Mouse (Mus musculus) sigmoid colon, adult 10 weeks (tissue): ENCODE data around the gene Slc25a22. TPM values are rescaled to one million over a fixed set of nuclear protein-coding genes. Genes with fewer than 3 reads are reported as not detected.

ENCODE experiments used
- polyA plus RNA-seq: library from polyadenylated mRNA; stranded (reverse); fragments of 350-450 nt; fragmentation: Illumina TruSeq; extraction: RNeasy Lipid Tissue Mini Kit (QIAGEN cat#74804); gene quantifications from one replicate; pipeline ENCODE4 v1.2.3, GENCODE M21; 2014; ENCODE audit warnings: low read depth, low replicate concordance

Gene Slc25a22
- 1.7 TPM for polyA plus RNA-seq

DNA sequence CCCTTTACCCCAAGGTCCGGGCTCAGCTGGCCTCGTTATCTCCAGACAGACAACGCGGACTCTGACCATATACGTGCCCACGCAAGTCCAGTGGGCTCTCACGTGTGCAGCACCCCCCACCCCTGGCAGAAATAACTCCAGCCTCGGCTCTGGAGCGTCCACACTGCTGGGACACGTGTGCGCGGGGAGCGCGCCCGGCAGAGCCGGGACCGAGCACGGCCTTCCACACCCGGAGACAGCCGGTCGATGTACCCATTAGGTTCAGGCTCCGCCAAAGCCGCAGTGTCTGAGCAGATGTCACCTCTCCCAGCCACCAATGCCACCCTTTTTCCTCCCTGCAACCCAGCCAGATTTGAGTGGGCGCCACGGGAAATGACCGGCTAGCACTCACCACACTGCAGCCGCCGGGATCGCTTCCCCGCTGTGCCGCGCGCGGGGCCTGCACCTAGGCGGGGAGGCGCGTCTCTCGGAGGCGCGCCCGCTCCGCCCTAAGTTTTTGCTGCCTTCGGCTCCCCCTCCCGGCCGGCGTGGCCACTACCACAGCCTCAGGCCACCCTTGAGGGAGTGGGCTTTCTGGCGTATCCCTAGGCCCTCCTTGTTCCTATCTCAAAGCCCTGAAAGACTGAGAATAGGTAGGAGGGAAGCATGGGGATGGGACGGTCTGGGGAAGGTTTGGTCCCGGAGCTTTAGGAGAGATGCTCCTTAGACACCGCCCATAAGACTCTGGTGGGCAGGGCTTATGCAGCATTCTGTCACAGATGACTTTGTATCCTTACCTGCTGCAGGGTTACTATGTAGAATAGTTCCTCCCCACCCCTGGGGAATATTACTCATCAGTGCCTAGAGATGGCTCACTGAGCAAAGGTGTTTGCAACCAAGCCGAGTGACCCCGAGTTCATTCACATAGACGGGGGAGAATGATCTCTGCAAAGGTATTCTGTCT is at the start of gene Slc25a22:
TSS of gene Slc25a22 (minus strand) at position 715 of the 943 bp plus-strand sequence.

DNA sequence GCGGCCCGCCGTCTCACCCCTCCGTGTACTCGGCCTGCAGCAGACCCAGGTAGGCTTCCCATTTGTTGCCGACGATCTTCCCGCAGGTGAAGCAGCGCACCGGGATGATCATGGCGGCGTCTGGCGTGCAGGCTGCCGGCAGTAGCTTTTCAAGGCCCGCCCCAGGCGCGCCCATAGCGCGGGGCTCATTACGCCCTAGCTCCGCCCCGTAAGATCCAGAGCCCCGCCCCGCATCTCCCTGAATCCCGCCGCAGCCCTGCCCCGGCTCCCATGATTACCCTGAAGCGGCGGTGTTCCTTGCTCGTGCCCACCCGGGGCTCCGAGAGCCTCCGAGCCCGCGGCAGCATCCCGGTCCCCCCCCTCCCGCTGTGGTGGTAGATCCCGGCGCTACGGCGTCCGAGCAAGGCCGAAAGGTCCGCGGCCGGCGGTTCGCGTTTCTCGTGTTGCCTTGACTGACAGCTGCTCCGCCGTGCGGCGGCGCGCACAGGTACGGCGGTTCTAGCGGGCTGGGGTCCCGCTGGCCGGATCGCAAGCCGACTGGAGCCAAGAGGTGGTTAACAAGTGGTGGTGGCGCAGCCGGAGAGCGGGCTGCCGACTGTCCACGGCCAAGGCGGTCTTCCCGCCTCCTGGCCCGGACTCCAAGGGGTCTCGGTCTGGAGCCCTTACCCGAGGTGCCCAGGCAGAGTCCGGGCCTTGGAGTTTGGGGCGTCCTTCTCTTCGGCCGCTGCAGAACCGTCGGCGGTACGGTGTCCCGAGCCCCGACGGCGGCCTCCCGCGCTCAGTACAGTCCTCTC is 37.5 kb upstream of the Slc25a22 start, which contains the start of the genes Polr2l and Tspan4:
TSS of gene Polr2l (minus strand) at position 122 of the 794 bp plus-strand sequence.
TSS of gene Tspan4 (plus strand) at position 230 of the 794 bp plus-strand sequence.

DNA sequence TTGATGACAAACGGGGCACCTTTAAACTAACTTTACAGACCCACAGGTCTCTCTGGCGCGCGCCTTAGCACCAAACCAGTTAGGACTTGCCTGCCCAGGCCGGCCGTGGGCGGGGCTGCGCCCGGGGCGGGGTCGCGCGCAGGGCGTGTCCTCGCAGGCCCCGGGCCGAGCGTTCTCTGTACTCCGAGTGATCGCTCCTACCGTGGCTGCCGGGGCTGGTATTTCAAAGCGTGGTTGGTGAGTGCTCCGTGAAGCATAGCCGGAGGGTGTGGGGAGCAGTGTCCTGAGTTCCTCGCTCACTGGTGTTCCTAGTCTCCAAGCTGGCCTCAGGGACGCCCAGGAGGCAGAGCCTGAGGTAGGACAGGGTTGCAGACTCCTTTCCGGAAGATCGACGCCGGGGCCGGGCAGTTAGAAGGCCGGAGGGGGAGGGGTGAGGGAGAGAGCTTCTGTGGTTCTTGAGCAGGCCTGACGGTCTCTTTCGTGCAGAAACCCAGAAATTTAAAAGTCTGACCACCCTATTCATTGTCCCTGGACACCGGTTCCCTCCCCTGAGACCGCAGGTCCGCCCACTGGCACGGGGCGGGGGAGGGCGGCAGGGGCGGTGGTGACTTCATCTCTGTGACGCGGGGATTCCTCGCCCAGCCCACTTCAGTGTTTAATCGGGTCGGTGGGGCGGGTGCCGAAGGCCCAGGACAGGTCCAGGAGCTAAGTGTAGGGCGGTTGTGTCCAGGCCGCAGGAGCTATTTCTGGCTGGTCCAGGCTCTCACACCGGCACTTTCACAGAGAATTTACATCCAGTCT is 29.7 kb upstream of the Slc25a22 start, which contains the start of gene Cd151:
TSS of gene Cd151 (plus strand) at position 163 of the 801 bp plus-strand sequence.

DNA sequence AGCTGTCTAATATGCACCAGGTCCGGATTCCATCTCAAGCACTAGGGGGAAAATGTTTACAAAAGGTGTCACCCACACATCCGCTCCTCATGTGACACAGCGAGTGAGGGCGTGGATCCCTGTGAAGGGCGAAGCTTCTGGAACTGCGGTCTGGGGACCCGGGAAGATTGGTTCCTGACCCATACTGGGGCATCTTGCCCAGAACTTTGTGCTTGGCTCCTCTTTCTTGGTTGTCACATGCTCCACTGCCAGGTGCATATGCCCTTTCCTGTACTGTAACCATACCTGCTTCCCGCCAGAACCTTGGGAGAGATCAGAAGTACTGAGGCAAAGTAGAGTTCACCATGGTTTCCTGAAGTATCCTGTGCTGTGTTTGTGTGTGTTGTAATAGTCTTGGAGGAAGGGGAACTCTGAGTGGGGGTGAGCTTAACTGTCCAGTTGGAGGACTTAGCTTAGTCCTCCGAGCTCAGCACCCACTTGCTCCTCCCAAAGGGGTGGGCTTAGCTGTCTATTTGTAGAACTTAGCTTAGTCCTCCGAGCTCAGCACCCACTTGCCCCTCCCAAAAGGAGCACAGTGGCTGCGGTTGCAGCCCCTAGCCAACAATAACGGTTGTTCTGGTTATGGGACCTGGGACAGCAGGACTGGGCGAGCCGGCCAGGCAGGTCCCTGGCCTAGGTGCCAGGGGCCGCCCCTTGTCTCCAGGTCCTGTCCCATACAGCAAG is 22.9 kb upstream of the Slc25a22 start, which contains the start of gene Cracr2b:
TSS of gene Cracr2b (plus strand) at position 704 of the 723 bp plus-strand sequence.

DNA sequence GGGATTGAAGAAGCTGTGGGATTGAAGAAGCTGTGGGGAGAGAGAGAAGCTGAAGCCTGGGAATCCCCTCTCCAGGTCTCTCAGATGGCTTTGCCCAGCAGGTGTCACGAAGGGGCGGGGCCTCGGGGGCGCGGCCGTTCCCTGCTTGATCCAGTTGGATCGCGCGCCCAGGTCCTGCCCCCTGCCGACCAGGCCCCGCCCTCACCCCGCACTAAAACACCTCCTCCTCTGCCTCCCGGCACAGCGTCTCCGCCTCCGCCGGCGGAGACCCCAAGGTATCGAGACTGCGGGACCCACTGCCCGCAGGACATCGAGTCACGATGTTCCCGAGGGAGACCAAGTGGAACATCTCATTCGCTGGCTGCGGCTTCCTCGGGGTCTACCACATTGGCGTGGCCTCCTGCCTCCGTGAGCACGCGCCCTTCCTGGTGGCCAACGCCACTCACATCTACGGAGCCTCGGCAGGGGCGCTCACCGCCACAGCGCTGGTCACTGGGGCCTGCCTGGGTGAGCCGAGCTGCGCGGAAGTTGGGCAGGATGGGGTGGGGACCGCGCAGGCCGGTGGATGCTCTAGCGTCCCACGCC is 17.4 kb upstream of the Slc25a22 start, which contains the start of gene Pnpla2:
TSS of gene Pnpla2 (plus strand) at position 232 of the 585 bp plus-strand sequence.

DNA sequence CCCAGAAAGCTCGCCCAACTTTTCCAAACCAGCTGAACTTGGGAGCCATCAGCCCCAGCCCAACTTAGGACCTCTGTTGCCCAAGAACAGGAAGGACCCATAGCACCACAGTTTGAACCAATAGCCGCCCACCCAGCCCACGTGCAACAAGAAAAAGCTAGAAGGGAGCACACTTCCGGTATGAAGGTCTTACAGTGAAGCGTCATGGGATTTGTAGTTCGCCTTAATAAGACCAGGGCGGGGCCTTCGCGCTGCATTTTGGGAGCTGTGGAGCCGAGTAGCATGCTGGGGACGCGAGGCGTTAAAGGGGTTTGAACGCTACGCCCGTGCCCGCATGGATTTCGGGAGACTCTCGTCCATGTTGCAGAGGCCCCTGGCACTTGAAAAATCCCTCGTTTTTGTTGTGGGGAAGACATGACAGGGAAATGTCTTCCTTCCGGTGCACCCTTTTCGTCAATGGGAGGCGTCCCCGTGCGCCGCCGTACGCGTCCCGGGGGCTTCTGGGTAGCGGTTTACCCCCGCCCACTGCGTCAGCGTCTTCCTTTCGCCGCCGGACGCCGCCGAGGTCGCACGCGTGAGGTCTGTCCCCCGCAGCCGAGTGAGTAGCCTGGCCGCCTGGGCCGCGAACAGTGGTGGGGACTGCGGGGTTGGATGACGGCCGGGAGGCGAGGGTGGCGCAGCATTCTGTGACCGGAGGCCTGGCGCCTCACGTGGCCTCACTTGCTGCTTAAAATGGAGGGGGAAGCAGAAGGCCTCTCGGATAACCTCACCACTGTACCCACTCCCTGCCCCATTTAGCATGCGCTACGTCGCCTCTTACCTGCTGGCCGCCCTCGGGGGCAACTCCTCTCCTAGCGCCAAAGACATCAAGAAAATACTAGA is 9.7 kb upstream of the Slc25a22 start, which contains the start of gene Rplp2:
TSS of gene Rplp2 (plus strand) at position 261 of the 882 bp plus-strand sequence.

DNA sequence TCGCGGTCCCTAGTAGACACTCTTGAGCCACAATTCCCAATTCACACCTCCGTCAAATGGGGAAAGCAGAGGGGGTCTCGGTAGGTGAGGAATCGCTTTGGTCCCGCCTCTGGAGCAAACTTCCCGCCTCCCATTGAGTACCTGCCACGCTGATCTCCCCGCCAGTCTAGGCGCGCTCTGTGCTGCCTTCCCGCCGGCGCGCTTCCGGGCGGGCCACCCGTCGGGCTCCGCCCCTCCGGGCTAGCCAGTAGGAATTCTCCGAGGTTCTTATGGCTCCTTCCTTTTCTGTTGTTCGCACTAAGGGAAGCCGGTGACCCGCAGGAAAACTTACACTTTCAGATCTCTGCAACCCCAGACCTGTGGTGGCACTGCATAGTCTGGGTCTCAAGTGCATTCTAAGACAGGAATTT is 6.1 kb upstream of the Slc25a22 start, which contains the start of gene Pidd1:
TSS of gene Pidd1 (minus strand) at position 198 of the 410 bp plus-strand sequence.

DNA sequence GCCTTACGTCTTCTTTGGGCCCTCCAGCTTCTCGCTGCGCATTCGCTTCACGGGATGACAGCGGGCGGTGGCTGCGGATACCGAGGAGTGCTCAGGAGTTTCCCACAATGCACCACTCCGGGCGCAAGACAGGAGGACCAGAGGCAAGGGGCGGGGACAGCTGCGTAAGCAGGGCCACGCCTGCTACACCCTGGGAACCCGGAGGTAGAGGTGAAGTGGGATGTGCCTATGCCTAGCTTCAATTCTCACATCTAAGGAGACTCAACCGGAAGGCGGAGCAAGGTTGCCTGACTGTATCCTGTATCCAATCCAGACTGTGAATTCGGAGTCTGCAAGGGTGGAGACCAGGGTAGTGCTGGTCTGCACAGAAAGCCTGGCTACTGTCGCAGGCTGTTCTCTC is 8.4 kb downstream of the Slc25a22 start, which contains the start of gene Cend1:
TSS of gene Cend1 (minus strand) at position 182 of the 400 bp plus-strand sequence.

DNA sequence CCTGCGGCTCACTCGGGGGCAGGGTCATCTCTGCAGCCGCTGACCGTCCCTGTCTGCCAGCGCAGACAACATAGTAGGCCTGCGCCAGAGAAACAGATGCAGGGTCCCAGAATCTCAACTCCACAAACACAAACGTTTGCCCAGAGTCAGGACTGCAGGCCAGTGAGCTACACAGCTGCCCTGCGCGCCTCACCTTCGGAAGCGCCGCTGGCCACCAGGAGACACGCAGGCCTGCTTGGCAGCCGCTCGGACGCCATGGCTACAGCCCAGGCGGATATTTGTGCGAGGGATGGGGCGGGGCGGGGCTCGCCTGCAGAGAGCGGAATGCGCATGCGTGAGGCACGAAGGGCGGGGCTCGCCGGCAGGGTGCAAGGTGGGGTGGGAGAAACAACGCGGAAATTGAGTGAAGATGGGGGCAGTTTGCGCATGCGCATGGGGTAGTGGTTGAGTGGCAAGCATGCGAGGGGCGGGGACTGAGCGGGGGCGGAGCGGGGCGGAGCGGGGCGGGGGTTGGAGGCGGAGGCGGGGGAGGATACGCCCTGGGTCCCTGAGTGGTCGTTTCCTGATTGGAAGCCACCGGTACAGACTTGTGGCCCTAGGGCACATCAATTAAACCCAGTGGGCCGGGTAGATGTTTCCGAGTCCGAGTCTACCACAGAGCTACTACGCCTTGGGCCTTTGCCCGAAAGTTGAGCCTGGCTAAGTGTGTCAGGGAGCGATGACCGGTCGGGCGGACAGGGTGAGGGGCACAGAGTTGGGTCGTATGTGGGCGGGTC is 23.7 kb downstream of the Slc25a22 start, which contains the start of gene Gatd1:
TSS of gene Gatd1 (minus strand) at position 328 of the 776 bp plus-strand sequence.

DNA sequence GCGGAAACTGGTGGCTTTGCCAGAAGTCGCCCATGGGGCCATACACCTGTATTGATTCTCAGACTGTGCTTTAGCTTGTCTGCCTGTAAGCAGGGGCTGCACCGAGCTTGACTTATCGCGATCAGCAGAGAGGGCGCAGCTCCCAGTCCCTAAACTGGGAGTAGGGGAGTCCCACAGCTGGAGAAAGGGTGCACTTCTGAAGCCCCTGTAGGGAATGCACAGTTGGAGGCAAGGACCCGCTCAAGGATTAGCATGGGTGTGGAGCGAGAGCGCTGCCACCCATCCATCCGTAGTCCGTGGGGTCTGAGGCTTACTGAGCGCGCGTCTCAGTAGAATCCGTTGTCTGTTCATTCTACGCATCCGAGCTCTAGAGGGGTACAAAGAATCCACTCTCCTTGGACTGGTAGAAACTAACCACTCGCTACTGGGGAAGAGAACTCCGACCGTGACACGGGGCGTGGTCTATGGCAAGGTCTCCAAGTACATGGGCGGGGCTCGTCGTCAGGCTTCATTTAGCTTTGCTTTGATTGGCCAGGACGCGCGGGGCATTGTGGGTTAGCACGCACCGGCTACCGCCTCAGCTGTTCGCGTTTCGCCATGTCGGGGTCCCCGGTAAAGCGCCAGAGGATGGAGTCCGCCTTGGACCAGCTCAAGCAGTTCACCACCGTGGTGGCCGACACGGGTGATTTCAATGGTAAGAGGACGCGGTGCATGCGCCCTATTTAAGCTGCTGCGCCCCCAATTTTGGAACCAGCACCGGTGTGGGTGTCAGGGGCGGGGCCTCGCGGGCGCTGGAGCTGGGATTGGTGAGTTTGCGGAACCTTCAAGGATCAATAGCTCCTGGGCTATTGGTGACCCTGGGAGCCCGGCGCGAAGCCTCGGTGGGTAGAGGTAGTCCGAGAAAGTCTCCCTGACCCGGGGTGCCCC is 45.8 kb downstream of the Slc25a22 start, which contains the start of gene Taldo1:
TSS of gene Taldo1 (plus strand) at position 575 of the 927 bp plus-strand sequence.

Other genes with a start within 250 kb of the Slc25a22 start
- 5.6 TPM for gene Hras, start 243.9 kb downstream of the Slc25a22 start, polyA plus RNA-seq
- 1.1 TPM for gene Lrrc56, start 243.7 kb downstream of the Slc25a22 start, polyA plus RNA-seq
- gene Lmntd2, start 223.8 kb downstream of the Slc25a22 start, polyA plus RNA-seq = 0.66 TPM
- gene Rassf7, start 222.0 kb downstream of the Slc25a22 start, polyA plus RNA-seq = 12.7 TPM
- 19.9 TPM for gene Phrf1, start 209.1 kb downstream of the Slc25a22 start, polyA plus RNA-seq
- gene Irf7, start 171.4 kb downstream of the Slc25a22 start, polyA plus RNA-seq = 74.8 TPM
- gene Cdhr5, start 161.1 kb downstream of the Slc25a22 start, polyA plus RNA-seq = 135 TPM
- gene Sct, start 158.8 kb downstream of the Slc25a22 start, polyA plus RNA-seq = not detected
- not detected for gene Drd4, start 145.9 kb downstream of the Slc25a22 start, polyA plus RNA-seq
- gene Deaf1, start 110.2 kb downstream of the Slc25a22 start, polyA plus RNA-seq = 1.6 TPM
- gene Tmem80, start 110.2 kb downstream of the Slc25a22 start, polyA plus RNA-seq = 17.6 TPM
- 14.2 TPM for gene Eps8l2, start 99.0 kb downstream of the Slc25a22 start, polyA plus RNA-seq
- 19.4 TPM for gene Taldo1, start 45.7 kb downstream of the Slc25a22 start, polyA plus RNA-seq
- 10.9 TPM for gene Gatd1, start 23.8 kb downstream of the Slc25a22 start, polyA plus RNA-seq
- 1.3 TPM for gene Cend1, start 8.4 kb downstream of the Slc25a22 start, polyA plus RNA-seq
- gene Pidd1, start 6.1 kb upstream of the Slc25a22 start, polyA plus RNA-seq = 0.28 TPM
- 29.5 TPM for gene Rplp2, start 9.5 kb upstream of the Slc25a22 start, polyA plus RNA-seq
- 3.7 TPM for gene Pnpla2, start 17.3 kb upstream of the Slc25a22 start, polyA plus RNA-seq
- gene Cracr2b, start 23.2 kb upstream of the Slc25a22 start, polyA plus RNA-seq = 1.9 TPM
- 35.4 TPM for gene Cd151, start 29.5 kb upstream of the Slc25a22 start, polyA plus RNA-seq
- gene Polr2l, start 37.2 kb upstream of the Slc25a22 start, polyA plus RNA-seq = 0.79 TPM
- gene Tspan4, start 37.3 kb upstream of the Slc25a22 start, polyA plus RNA-seq = 0.79 TPM
- gene Chid1, start 102.0 kb upstream of the Slc25a22 start, polyA plus RNA-seq = 4.4 TPM
- gene Ap2a2, start 124.3 kb upstream of the Slc25a22 start, polyA plus RNA-seq = 59.0 TPM
- gene Muc6, start 217.4 kb upstream of the Slc25a22 start, polyA plus RNA-seq = 0.13 TPM